Mouse (Mus musculus): Measurements from ENCODE around the gene Hmgcll1. TPM values are rescaled to one million over a fixed set of nuclear protein-coding genes. Genes with fewer than 3 reads are reported as not detected.
"Not testable (repeated sequence)": the region's sequence is repeated elsewhere in the genome, so short reads cannot be mapped to it uniquely, and the experiment has no call there.

Hmgcll1 gene
- polyA plus RNA-seq, 1 experiment from 2014 or later, result 0.20 TPM

DNA sequence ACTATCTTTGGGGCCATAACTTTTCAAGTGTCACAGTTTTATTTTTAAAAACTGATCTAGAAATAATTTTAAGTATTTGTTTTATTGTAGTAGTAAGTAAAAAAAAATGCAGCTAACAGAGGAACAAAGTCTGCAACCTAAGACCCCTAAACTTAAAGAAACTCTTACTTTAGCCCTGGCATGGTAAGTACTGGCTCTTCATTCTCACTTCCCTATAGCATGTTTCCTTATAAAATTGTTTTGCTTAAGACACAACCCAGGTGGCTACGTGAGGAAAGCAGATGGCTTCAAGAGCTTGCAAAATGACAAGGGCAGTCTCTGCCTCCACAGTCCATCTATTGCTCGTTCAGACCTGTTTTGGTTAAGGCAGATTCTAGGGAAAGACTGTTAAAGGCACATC lies 49.5 kb downstream of the Hmgcll1 start:
- ATAC-seq (ENCODE audit: low read depth) (no peak), DNase-seq (no peak)
- Histone ChIP-seq H3K27ac (no peak overlapping the region), H3K9ac (no peak overlapping the region), H3K4me1 (replicated peaks) (no peaks in the 10 kb centered on the region), H3K9me3 (replicated peaks) (no peaks in the 10 kb centered on the region), H3K4me2 (no peak overlapping the region), H3K27me3 (no peaks in the 10 kb centered on the region), H3K4me3 (replicated peaks) (no peak overlapping the region), H3K36me3 (no peaks in the 10 kb centered on the region)
- WGBS (ENCODE audit: insufficient replicate concordance), result 44% methylated on average over 2 of the region's 2 CpGs

DNA sequence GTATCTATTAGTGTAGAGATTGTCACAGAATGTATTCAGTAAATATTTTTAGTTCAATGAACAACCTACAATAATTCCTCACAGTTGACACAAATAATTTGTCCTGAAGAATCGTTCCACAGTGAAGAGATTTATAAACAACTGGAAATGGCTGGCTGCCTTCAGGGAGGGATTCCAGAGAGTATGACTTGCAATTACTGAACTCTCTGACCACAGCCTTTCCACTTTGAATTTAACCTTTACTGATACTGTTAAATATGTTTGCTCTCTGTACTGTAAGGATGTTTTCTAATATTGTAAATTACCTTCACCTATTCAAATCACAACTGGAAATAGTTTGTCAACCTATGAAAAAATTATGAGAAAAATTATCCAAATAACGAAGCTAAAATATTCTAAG lies 76.9 kb downstream of the Hmgcll1 start:
- H3K4me3 ChIP-seq (replicated peaks), result no peak overlapping the region
- H3K4me1 ChIP-seq (replicated peaks), result no peaks in the 10 kb centered on the region
- no peak for ATAC-seq (ENCODE audit: low read depth)
- no peak overlapping the region for H3K27ac ChIP-seq
- no peak overlapping the region for H3K4me2 ChIP-seq
- DNase-seq, result no peak
- H3K9me3 ChIP-seq (replicated peaks), result no peaks in the 10 kb centered on the region
- H3K36me3 ChIP-seq, result no peaks in the 10 kb centered on the region
- no peaks in the 10 kb centered on the region for H3K27me3 ChIP-seq
- WGBS (ENCODE audit: insufficient replicate concordance), result 50% methylated on average over 2 of the region's 2 CpGs
- H3K9ac ChIP-seq, result no peak overlapping the region

DNA sequence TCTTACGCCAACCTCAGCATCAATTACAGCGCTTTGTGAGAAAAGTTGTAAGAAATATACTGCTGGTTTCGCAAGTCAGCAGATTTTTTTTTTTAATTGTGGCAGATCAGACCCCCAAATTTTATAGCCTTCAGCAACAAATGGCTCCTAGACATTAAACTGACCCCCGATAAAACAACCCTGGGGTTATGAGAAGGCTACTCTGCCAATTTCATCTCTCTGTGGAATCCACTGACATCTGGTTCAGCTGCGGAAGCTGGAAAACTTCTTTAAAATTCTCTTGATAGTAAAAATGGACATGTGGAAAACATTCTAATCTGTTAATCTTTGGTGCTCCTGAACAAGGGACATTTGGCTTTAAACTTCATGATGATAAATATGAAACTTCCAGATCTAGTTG lies 82.6 kb downstream of the Hmgcll1 start:
- no peak for ATAC-seq (ENCODE audit: low read depth)
- Histone ChIP-seq H3K9ac (no peak overlapping the region), H3K27me3 (no peaks in the 10 kb centered on the region), H3K4me1 (replicated peaks) (no peaks in the 10 kb centered on the region), H3K36me3 (no peaks in the 10 kb centered on the region), H3K27ac (no peak overlapping the region), H3K9me3 (replicated peaks) (no peaks in the 10 kb centered on the region), H3K4me3 (replicated peaks) (no peak overlapping the region), H3K4me2 (no peak overlapping the region)
- DNase-seq, result no peak
- 77% methylated on average over 5 of the region's 5 CpGs for WGBS (ENCODE audit: insufficient replicate concordance)

DNA sequence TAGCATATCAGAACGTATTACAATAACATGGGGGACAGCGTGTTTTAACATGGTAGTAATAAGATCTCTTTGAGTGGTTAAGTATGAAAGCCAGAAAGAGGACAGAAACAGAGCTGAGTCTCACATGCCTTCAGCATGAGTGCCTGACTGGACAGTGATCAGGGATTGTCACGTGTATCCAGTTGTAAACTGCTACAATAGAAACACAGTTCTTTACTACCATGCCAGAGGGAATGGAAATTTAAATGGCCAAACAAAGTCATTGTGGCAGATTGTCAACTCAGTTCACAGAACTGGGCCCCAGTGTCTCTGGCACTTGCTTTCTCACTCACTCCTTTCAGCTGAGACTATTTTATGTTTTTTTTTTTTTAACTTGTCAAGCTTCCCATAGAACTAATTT lies 85.3 kb downstream of the Hmgcll1 start:
- H3K9me3 ChIP-seq (replicated peaks), result no peaks in the 10 kb centered on the region
- no peaks in the 10 kb centered on the region for H3K27me3 ChIP-seq
- H3K4me1 ChIP-seq (replicated peaks), result no peaks in the 10 kb centered on the region
- ATAC-seq (ENCODE audit: low read depth) (no peak), DNase-seq (no peak)
- H3K27ac ChIP-seq, result no peak overlapping the region
- no peak overlapping the region for H3K9ac ChIP-seq
- WGBS (ENCODE audit: insufficient replicate concordance), result 64% methylated on average over 3 of the region's 3 CpGs
- no peak overlapping the region for H3K4me3 ChIP-seq (replicated peaks)
- H3K4me2 ChIP-seq, result no peak overlapping the region
- H3K36me3 ChIP-seq, result no peaks in the 10 kb centered on the region

DNA sequence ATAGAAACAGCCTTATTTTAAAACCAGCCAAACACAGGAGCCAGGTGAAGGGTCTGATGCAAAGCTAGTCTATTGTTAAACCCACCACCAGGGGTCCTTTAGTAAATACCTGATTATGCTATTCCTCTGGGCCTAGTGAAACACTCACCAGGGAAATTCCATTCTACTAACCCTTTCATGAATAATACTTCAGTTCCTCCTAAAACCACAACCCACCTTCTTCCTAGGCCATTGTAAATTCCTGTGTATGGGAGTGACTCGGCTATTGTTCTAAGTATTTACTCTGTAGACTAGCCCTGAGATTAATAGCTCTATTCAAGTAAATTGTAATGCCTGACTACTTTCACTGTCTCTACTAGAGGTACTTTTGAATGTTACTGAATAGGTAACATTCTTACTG lies 89.8 kb downstream of the Hmgcll1 start:
- H3K27ac ChIP-seq, result not testable (repeated sequence)
- WGBS (ENCODE audit: insufficient replicate concordance), result 57% methylated on average over 1 of the region's 1 CpGs

DNA sequence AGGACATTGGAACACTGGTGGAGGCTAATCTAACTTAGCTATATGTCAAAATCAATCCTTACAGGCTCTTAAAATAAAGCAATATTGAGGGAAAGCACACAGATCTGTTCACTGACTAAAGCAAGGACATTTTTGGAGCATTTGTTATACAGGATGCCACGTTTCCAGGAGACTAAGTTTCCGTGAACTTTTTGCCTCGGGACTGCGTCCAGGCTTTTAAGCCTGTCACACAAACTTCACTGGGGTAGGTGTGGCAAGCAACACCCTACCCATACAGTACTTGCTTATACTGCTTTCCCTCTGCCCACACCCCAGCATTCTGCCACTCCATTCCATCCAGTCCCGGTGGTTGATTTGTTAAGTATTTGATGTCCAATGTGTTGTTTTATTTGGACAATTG lies 90.2 kb downstream of the Hmgcll1 start:
- ATAC-seq (ENCODE audit: low read depth) (no peak), DNase-seq (no peak)
- Histone ChIP-seq H3K4me3 (replicated peaks) (no peak overlapping the region), H3K27me3 (no peaks in the 10 kb centered on the region), H3K36me3 (no peaks in the 10 kb centered on the region), H3K27ac (no peak overlapping the region), H3K4me2 (no peak overlapping the region), H3K9ac (no peak overlapping the region), H3K4me1 (replicated peaks) (no peaks in the 10 kb centered on the region), H3K9me3 (replicated peaks) (no peaks in the 10 kb centered on the region)
- WGBS (ENCODE audit: insufficient replicate concordance), result 70% methylated on average over 5 of the region's 5 CpGs

More for the DNA sequence above, 89.8 kb downstream of the Hmgcll1 start:
- H3K4me3 ChIP-seq (replicated peaks); DNase-seq; H3K27me3 ChIP-seq; H3K9me3 ChIP-seq (replicated peaks); H3K4me1 ChIP-seq (replicated peaks); H3K9ac ChIP-seq; H3K4me2 ChIP-seq; H3K36me3 ChIP-seq; ATAC-seq (ENCODE audit: low read depth): not testable (repeated sequence)

DNA sequence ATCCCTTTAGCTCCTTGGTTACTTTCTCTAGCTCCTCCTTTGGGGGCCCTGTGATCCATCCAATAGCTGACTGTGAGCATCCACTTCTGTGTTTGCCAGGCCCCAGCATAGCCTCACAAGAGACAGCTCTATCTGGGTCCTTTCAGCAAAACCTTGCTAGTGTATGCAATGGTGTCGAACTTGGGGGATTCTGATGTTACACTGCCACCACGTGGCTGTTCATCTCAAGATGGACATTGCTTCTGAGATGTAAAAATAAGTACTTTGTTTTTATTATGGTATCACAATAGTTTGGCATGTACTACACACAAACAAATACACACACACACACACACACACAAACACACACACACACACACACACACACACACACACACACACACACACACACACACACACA lies 108.2 kb downstream of the Hmgcll1 start:
- H3K27me3 ChIP-seq; H3K9ac ChIP-seq; H3K4me1 ChIP-seq (replicated peaks); H3K27ac ChIP-seq; H3K4me2 ChIP-seq; H3K36me3 ChIP-seq; ATAC-seq (ENCODE audit: low read depth); DNase-seq; H3K9me3 ChIP-seq (replicated peaks); H3K4me3 ChIP-seq (replicated peaks): not testable (repeated sequence)
- WGBS (ENCODE audit: insufficient replicate concordance), result 2% methylated on average over 2 of the region's 2 CpGs

DNA sequence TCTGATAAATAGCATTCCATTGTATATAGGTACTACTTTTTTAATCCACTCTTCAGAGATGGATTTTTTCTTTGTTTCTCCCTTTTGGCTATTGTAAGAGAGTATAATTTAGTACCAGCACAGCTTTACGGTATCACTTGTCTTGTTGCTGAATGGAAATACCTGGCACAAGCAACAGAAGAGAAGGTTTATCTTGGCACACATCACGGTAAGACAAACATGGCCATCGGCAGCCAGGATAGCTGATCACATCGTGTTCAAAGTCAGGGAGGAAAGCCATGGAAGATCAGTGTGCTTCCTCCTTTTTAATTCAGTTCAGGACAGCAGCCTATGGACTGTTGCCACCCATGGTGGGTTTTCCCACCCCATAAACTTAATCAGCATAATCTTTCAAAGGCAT lies 109.6 kb downstream of the Hmgcll1 start:
- Histone ChIP-seq H3K4me1 (replicated peaks) (no peaks in the 10 kb centered on the region), H3K9ac (no peak overlapping the region), H3K4me3 (replicated peaks) (no peak overlapping the region), H3K27me3 (no peaks in the 10 kb centered on the region), H3K4me2 (no peak overlapping the region), H3K36me3 (no peaks in the 10 kb centered on the region), H3K9me3 (replicated peaks) (no peaks in the 10 kb centered on the region), H3K27ac (no peak overlapping the region)
- no peak for DNase-seq
- ATAC-seq (ENCODE audit: low read depth), result no peak
- 64% methylated on average over 4 of the region's 4 CpGs for WGBS (ENCODE audit: insufficient replicate concordance)

DNA sequence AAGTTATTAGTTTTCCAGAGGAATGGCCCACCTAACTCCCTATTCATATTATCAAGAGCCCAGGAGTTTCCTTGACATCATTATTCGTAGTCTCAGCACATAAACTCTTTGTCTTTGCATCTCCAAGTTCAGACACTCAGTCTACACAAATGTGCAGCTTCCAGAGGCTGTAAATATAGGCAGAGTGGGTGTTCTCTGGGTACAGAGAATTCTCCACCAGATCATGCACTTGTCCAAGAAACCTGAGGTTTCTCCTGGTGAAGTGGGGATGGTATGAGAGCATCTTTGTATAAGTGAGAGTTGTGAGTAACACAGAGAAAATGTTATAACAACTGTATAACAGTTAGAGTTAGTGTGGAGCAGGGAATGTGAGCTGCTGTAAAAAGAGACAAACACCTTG lies 114.7 kb downstream of the Hmgcll1 start:
- no peaks in the 10 kb centered on the region for H3K9me3 ChIP-seq (replicated peaks)
- H3K27ac ChIP-seq, result no peak overlapping the region
- H3K27me3 ChIP-seq, result no peaks in the 10 kb centered on the region
- no peaks in the 10 kb centered on the region for H3K4me1 ChIP-seq (replicated peaks)
- no peaks in the 10 kb centered on the region for H3K36me3 ChIP-seq
- no peak overlapping the region for H3K4me2 ChIP-seq
- 31% methylated on average over 1 of the region's 1 CpGs for WGBS (ENCODE audit: insufficient replicate concordance)
- H3K4me3 ChIP-seq (replicated peaks), result no peak overlapping the region
- DNase-seq (no peak), ATAC-seq (ENCODE audit: low read depth) (no peak)
- no peak overlapping the region for H3K9ac ChIP-seq

DNA sequence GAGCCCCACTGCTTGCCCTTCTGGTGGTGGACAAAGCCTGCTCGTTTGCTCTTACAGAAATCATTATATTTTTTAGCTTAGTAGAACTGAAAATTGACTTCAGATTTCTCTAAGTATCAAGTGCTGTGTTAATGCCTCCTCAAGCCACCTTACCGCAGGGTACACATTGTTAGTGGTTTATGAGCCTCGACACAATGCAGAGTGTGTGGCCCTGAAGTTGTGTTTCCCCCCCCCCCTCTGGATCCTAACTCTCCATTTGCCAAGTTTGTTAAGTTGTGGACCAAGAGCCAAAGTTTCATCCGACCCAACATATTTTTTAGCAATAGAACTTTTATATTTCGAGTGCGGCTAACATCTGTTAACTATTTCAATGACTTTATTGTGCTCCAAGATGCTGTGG lies 119.4 kb downstream of the Hmgcll1 start:
- ATAC-seq (ENCODE audit: low read depth) (no peak), DNase-seq (no peak)
- WGBS (ENCODE audit: insufficient replicate concordance), result 65% methylated on average over 6 of the region's 6 CpGs
- H3K4me1 ChIP-seq (replicated peaks), result no peaks in the 10 kb centered on the region
- H3K4me3 ChIP-seq (replicated peaks), result no peak overlapping the region
- H3K9me3 ChIP-seq (replicated peaks), result no peaks in the 10 kb centered on the region
- H3K27me3 ChIP-seq, result no peaks in the 10 kb centered on the region
- H3K36me3 ChIP-seq, result no peaks in the 10 kb centered on the region
- H3K9ac ChIP-seq, result no peak overlapping the region
- H3K4me2 ChIP-seq, result no peak overlapping the region
- H3K27ac ChIP-seq, result no peak overlapping the region

DNA sequence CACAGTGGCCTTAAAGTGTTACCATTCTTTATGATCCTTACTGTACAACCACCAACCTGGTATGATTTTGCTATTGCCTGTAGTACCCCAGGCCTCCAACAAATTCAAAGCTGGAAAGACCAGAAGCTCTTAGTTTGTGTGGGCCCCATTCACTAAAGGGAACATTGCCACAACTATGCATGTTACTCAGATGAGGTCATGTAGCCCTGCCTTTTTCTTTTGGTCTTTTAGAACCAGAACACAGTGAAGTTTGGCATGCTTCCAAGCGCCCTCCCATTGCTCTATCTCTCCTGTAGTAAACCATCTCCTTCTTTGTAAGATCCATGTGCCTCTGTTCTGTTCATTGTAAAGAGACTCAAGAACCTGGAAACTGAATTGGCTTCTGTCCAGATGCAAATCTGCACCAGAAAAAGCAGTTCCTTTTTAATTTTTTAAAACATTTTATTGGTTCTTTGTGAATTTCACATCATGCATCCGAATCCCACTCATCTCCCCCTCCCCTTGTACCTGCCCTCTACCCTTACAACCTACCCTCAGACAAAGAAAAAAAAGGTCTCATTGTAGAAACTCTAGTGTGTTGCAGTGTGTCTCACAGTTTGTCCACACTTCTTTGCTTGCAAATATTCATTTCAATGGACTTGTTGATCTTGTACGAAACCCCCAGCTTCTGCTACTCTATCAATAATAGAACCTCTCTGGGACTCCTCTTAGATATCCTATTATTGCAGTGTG lies 123.9 kb downstream of the Hmgcll1 start:
- DNase-seq, result no peak

DNA sequence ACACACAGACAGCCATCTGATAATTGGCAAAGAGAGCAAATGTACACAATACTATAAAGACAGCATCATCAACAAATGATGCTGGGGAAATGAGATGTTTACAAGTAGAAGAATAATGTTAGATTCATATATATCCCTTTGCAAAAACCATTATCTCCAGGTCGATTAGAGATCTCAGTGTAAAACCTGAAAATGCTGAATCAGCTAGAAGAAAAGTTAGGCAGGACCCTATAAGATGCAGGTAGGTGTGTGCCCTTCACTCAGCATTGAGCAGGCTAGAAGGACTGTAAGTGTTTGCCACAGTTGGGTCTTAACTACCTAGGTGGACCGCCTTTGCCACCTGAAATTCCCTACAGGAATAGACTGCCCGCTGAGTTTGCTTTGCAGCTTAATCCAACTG lies 130.9 kb downstream of the Hmgcll1 start:
- Histone ChIP-seq H3K4me2 (no peak overlapping the region), H3K4me1 (replicated peaks) (no peaks in the 10 kb centered on the region), H3K36me3 (no peaks in the 10 kb centered on the region), H3K4me3 (replicated peaks) (no peak overlapping the region), H3K9me3 (replicated peaks) (no peaks in the 10 kb centered on the region), H3K27ac (no peak overlapping the region), H3K27me3 (no peaks in the 10 kb centered on the region), H3K9ac (no peak overlapping the region)
- 43% methylated on average over 3 of the region's 3 CpGs for WGBS (ENCODE audit: insufficient replicate concordance)
- ATAC-seq (ENCODE audit: low read depth), result no peak
- no peak for DNase-seq

More for the DNA sequence above, 123.9 kb downstream of the Hmgcll1 start:
- Histone ChIP-seq H3K27ac (no peak overlapping the region), H3K4me3 (replicated peaks) (no peak overlapping the region), H3K36me3 (no peaks in the 10 kb centered on the region), H3K27me3 (no peaks in the 10 kb centered on the region), H3K9ac (no peak overlapping the region), H3K4me1 (replicated peaks) (no peaks in the 10 kb centered on the region), H3K9me3 (replicated peaks) (no peaks in the 10 kb centered on the region), H3K4me2 (no peak overlapping the region)
- no peak for ATAC-seq (ENCODE audit: low read depth)
- WGBS (ENCODE audit: insufficient replicate concordance), result 55% methylated on average over 3 of the region's 3 CpGs
